Mouse (Mus musculus) CH12.LX (cell line): ENCODE data around the gene Itgb2. TPM values are rescaled to one million over a fixed set of nuclear protein-coding genes. Genes with fewer than 3 reads are reported as not detected.

Source experiments
- DNase-seq: peaks from one replicate; pipeline ENCODE4 v3.0.0-alpha.2; 2013; ENCODE audit errors: extremely low read depth
- H3K27ac ChIP-seq: 2 replicates; pipeline ENCODE4 v1.5.1; 2012; ENCODE audit warnings: low read depth, mild to moderate bottlenecking, control low read depth, moderate library complexity; ENCODE audit not compliant: insufficient read depth
- H3K27me3 ChIP-seq: replicated peaks from 2 replicates; pipeline ENCODE3; 2012; ENCODE audit warnings: inconsistent platforms
- H3K36me3 ChIP-seq, 2 experiments: replicated peaks in 1 of 2; 2 replicates each; pipeline versions ENCODE3 to v1.6.1; 2012; ENCODE audit warnings: inconsistent platforms in 1 of 2, low read length in 1 of 2, mild to moderate bottlenecking in 1 of 2, mixed read lengths in 1 of 2, moderate library complexity in 1 of 2; ENCODE audit not compliant: control insufficient read depth in 1 of 2, insufficient read depth in 1 of 2
- H3K4me1 ChIP-seq, 2 experiments: 2 replicates each; pipeline ENCODE4 v1.6.1; 2012; ENCODE audit warnings: inconsistent platforms in 1 of 2, moderate library complexity in 1 of 2; ENCODE audit not compliant: insufficient read depth in 2 of 2, control insufficient read depth in 1 of 2
- H3K4me2 ChIP-seq: 2 replicates; pipeline ENCODE4 v1.6.1; 2012; ENCODE audit warnings: low read depth, mild to moderate bottlenecking, control low read depth; ENCODE audit not compliant: poor library complexity, insufficient read depth, severe bottlenecking
- H3K4me3 ChIP-seq, 3 experiments: fragments of 150-350 bp in 1 of 3; sonication (generic) in 1 of 3; replicated peaks in 1 of 3; 2 replicates each; pipeline versions ENCODE3 to v1.5.1; 2011 to 2012; ENCODE audit warnings: low read depth in 2 of 3, low read length in 2 of 3, mild to moderate bottlenecking in 2 of 3, moderate library complexity in 2 of 3, control low read depth in 1 of 3, improper control_type of control experiment in 1 of 3, inconsistent platforms in 1 of 3, mixed read lengths in 1 of 3; ENCODE audit not compliant: poor library complexity in 1 of 3
- H3K79me2 ChIP-seq: replicated peaks from 2 replicates; pipeline ENCODE4 v1.6.1; 2012; ENCODE audit warnings: mild to moderate bottlenecking, moderate library complexity; ENCODE audit not compliant: control insufficient read depth, poor library complexity, insufficient read depth, severe bottlenecking; ENCODE audit errors: extremely low read depth
- H3K9ac ChIP-seq: 2 replicates; pipeline ENCODE4 v1.6.1; 2012; ENCODE audit warnings: low read depth, mild to moderate bottlenecking, control low read depth, moderate library complexity; ENCODE audit not compliant: insufficient read depth
- H3K9me3 ChIP-seq: replicated peaks from 2 replicates; pipeline ENCODE3; 2012; ENCODE audit warnings: low read length, inconsistent platforms, mixed read lengths
- CHD1 ChIP-seq: IDR thresholded peaks from 2 replicates; pipeline ENCODE4 v1.6.1; 2012; ENCODE audit warnings: low read depth, low read length, improper control_type of control experiment, inconsistent platforms
- CHD2 ChIP-seq: IDR thresholded peaks from 2 replicates; pipeline ENCODE4 v1.6.1; 2011; ENCODE audit warnings: low read length, improper control_type of control experiment
- CTCF ChIP-seq, 2 experiments: IDR thresholded peaks in 1 of 2; conservative IDR thresholded peaks in 1 of 2; 2 replicates each; pipeline ENCODE4 v1.5.1; 2011 to 2012; ENCODE audit warnings: low read depth in 2 of 2, low read length in 2 of 2, improper control_type of control experiment in 1 of 2, inconsistent platforms in 1 of 2, mild to moderate bottlenecking in 1 of 2, moderate library complexity in 1 of 2
- E2F4 ChIP-seq: IDR thresholded peaks from 2 replicates; pipeline ENCODE4 v1.6.1; 2011; ENCODE audit warnings: low read depth, low read length, improper control_type of control experiment; ENCODE audit not compliant: insufficient replicate concordance
- ETS1 ChIP-seq: conservative IDR thresholded peaks from 2 replicates; pipeline ENCODE4 v1.6.1; 2012; ENCODE audit warnings: low read depth, mild to moderate bottlenecking, inconsistent platforms, low read length, improper control_type of control experiment, moderate library complexity
- IRF4 ChIP-seq: IDR thresholded peaks from 2 replicates; pipeline ENCODE4 v1.6.1; 2014; ENCODE audit warnings: low read depth, mild to moderate bottlenecking, inconsistent platforms, low read length, improper control_type of control experiment
- JUN ChIP-seq: IDR thresholded peaks from 2 replicates; pipeline ENCODE4 v1.6.1; 2011; ENCODE audit warnings: low read depth, mild to moderate bottlenecking, low read length, improper control_type of control experiment, moderate library complexity; ENCODE audit not compliant: insufficient read depth
- MAFK ChIP-seq: IDR thresholded peaks from 2 replicates; pipeline ENCODE4 v1.6.1; 2011; ENCODE audit warnings: low read length, improper control_type of control experiment; ENCODE audit not compliant: insufficient replicate concordance
- MAX ChIP-seq: IDR thresholded peaks from 2 replicates; pipeline ENCODE4 v1.6.1; 2011; ENCODE audit warnings: low read length, improper control_type of control experiment
- MAZ ChIP-seq: IDR thresholded peaks from 2 replicates; pipeline ENCODE4 v1.6.1; 2012; ENCODE audit warnings: low read depth, mild to moderate bottlenecking, inconsistent platforms, low read length, improper control_type of control experiment, moderate library complexity
- MEF2A ChIP-seq: IDR thresholded peaks from 2 replicates; pipeline ENCODE4 v1.6.1; 2014; ENCODE audit warnings: low read depth, mild to moderate bottlenecking, inconsistent platforms, low read length, improper control_type of control experiment, borderline replicate concordance
- MXI1 ChIP-seq: IDR thresholded peaks from 2 replicates; pipeline ENCODE4 v1.6.1; 2011; ENCODE audit warnings: mild to moderate bottlenecking, low read depth, low read length, improper control_type of control experiment
- MYC ChIP-seq: IDR thresholded peaks from 2 replicates; pipeline ENCODE4 v1.6.1; 2011; ENCODE audit warnings: low read depth, mild to moderate bottlenecking, improper control_type of control experiment, low read length
- PAX5 ChIP-seq: IDR thresholded peaks from 2 replicates; pipeline ENCODE4 v1.6.1; 2012; ENCODE audit warnings: low read length, inconsistent platforms, mixed read lengths
- POLR2A ChIP-seq: IDR thresholded peaks from 2 replicates; pipeline ENCODE4 v1.6.1; 2011; ENCODE audit warnings: low read depth, mild to moderate bottlenecking, improper control_type of control experiment, low read length
- POLR2AphosphoS2 ChIP-seq: IDR thresholded peaks from 2 replicates; pipeline ENCODE4 v1.6.1; 2011; ENCODE audit warnings: low read depth, low read length, improper control_type of control experiment
- RCOR1 ChIP-seq: conservative IDR thresholded peaks from 2 replicates; pipeline ENCODE4 v1.6.1; 2012; ENCODE audit warnings: low read depth, mild to moderate bottlenecking, inconsistent platforms, low read length, improper control_type of control experiment
- SIN3A ChIP-seq: IDR thresholded peaks from 2 replicates; pipeline ENCODE4 v1.6.1; 2012; ENCODE audit warnings: low read length, improper control_type of control experiment, inconsistent platforms
- SMC3 ChIP-seq: IDR thresholded peaks from 2 replicates; pipeline ENCODE4 v1.6.1; 2011; ENCODE audit warnings: low read depth, low read length, improper control_type of control experiment
- TBP ChIP-seq: conservative IDR thresholded peaks from 2 replicates; pipeline ENCODE4 v1.6.1; 2011; ENCODE audit warnings: low read depth, low read length, improper control_type of control experiment
- TCF12 ChIP-seq: IDR thresholded peaks from 2 replicates; pipeline ENCODE4 v1.6.1; 2014; ENCODE audit warnings: low read depth, mild to moderate bottlenecking, inconsistent platforms, low read length, improper control_type of control experiment
- UBTF ChIP-seq: IDR thresholded peaks from 2 replicates; pipeline ENCODE4 v1.6.1; 2012; ENCODE audit warnings: low read depth, mild to moderate bottlenecking, inconsistent platforms, low read length, improper control_type of control experiment, moderate library complexity
- USF2 ChIP-seq: conservative IDR thresholded peaks from 2 replicates; pipeline ENCODE4 v1.6.1; 2011; ENCODE audit warnings: low read depth, low read length, improper control_type of control experiment
- ZKSCAN1 ChIP-seq: IDR thresholded peaks from 2 replicates; pipeline ENCODE4 v1.6.1; 2012; ENCODE audit warnings: low read depth, inconsistent platforms, low read length, improper control_type of control experiment, borderline replicate concordance
- ZMIZ1 ChIP-seq: IDR thresholded peaks from 2 replicates; pipeline ENCODE4 v1.6.1; 2012; ENCODE audit warnings: low read depth, mild to moderate bottlenecking, inconsistent platforms, low read length, improper control_type of control experiment
- ZNF384 ChIP-seq: IDR thresholded peaks from 2 replicates; pipeline ENCODE4 v1.6.1; 2012; ENCODE audit warnings: low read depth, low read length, improper control_type of control experiment, inconsistent platforms
- dilution Hi-C: fragments of 300-500 bp; cut with MboI; formaldehyde crosslinking; loops from 2 replicates; pipeline ENCODE4 v1.14.3; 2020; ENCODE audit warnings: low sequenced_read_pairs; ENCODE audit not compliant: extremely low pct_unique_long_range_greater_than_20kb, extremely low pct_ligation_motif_present
- in situ Hi-C: fragments of 300-500 bp; cut with MboI; formaldehyde crosslinking; loops from 3 replicates; pipeline ENCODE4 v1.14.3; 2019; ENCODE audit warnings: low sequenced_read_pairs, low pct_ligation_motif_present, low pct_unique_long_range_greater_than_20kb, mixed read lengths
- polyA plus RNA-seq: library from polyadenylated mRNA; unstranded; fragments of >175 nt; gene quantifications from 2 replicates; pipeline ENCODE4 v1.2.1, GENCODE M21; 2012; ENCODE audit warnings: low read depth; ENCODE audit not compliant: insufficient read length
- total RNA-seq, 2 experiments: library from RNA; depleted of rRNA; stranded (reverse); fragments of 300-350 nt in 1 of 2; fragments of >200 nt in 1 of 2; gene quantifications; 2 replicates each; pipeline ENCODE4 v1.2.3; 2012 to 2014

The Itgb2 gene
- total and polyA plus RNA-seq, 3 experiments, result 32.6 to 54.1 (median 40.2) TPM

GRCm38 (mm10) chr10:77588036-77588435 lies 58.0 kb downstream of the Itgb2 start:
- no peak for TF ChIP-seq IRF4
- TF ChIP-seq CHD2, result no peak
- TF ChIP-seq MAFK, result no peak
- no peak for TF ChIP-seq MYC
- TF ChIP-seq MEF2A, result no peak
- TF ChIP-seq MAZ, result no peak
- TF ChIP-seq ZMIZ1, result no peak
- TF ChIP-seq RCOR1, result no peak
- TF ChIP-seq POLR2A, result no peak
- no peak for TF ChIP-seq TCF12
- TF ChIP-seq ZNF384, result no peak
- TF ChIP-seq JUN, result no peak
- TF ChIP-seq SMC3, result no peak
- no peak for TF ChIP-seq POLR2AphosphoS2
- TF ChIP-seq MXI1, result no peak
- Histone ChIP-seq H3K36me3 (peaks cover 15 to 70% of the 10 kb centered on the region in 2 experiments), H3K4me2 (no peak overlapping the region), H3K9me3 (no peaks in the 10 kb centered on the region), H3K9ac (no peak overlapping the region), H3K79me2 (peaks cover 3% of the 10 kb centered on the region; the same call in 1 of the 2 replicates), H3K4me1 (peaks cover 0 to 27% of the 10 kb centered on the region in 2 experiments; a peak in 2 of 4 replicates), H3K27ac (no peak overlapping the region), H3K27me3 (no peaks in the 10 kb centered on the region), H3K4me3 (no peak overlapping the region)
- in situ Hi-C loops, result no loop called here
- dilution Hi-C loops, result no loop called here
- DNase-seq, result no peak

GRCm38 (mm10) chr10:77589117-77589516 lies 59.1 kb downstream of the Itgb2 start:
- Histone ChIP-seq H3K79me2 (no peaks in the 10 kb centered on the region), H3K27ac (no peak overlapping the region), H3K4me2 (no peak overlapping the region)
- DNase-seq, result no peak
- no peak for TF ChIP-seq ZNF384
- no peak for TF ChIP-seq ZKSCAN1
- no peak for TF ChIP-seq PAX5
- TF ChIP-seq ETS1, result no peak
- TF ChIP-seq CTCF (conservative IDR thresholded peaks at IDR 0.05 in 1 of 2, IDR thresholded peaks at IDR 0.05 in 1 of 2; ENCODE audit: low read depth in 2 of 2, low read length in 2 of 2), result no peak
- TF ChIP-seq UBTF, result no peak
- TF ChIP-seq MYC, result no peak
- TF ChIP-seq MEF2A, result no peak
- no peak for TF ChIP-seq TCF12
- no peak for TF ChIP-seq RCOR1
- TF ChIP-seq MXI1, result no peak
- no peak for TF ChIP-seq E2F4
- TF ChIP-seq MAX, result no peak
- no peak for TF ChIP-seq USF2
- TF ChIP-seq TBP, result no peak
- no peak for TF ChIP-seq SIN3A
- TF ChIP-seq ZMIZ1, result no peak
- no peak for TF ChIP-seq MAZ
- TF ChIP-seq CHD1, result no peak
- no peak for TF ChIP-seq POLR2A
- TF ChIP-seq, all 38 proteins: peak for 0
- peaks cover 25 to 73% of the 10 kb centered on the region in 2 experiments for H3K36me3 ChIP-seq
- H3K27me3 ChIP-seq, result no peaks in the 10 kb centered on the region
- in situ Hi-C loops, result no loop called here
- H3K9ac ChIP-seq, result no peak overlapping the region
- no peak overlapping the region for H3K4me3 ChIP-seq
- H3K4me1 ChIP-seq, result peaks cover 0 to 18% of the 10 kb centered on the region in 2 experiments; a peak in 1 of 4 replicates
- dilution Hi-C loops, result no loop called here
- H3K9me3 ChIP-seq, result peaks cover under 1% of the 10 kb centered on the region
